Mouse (Mus musculus) bone marrow macrophage, adult 2 months (primary cell): ENCODE measurements around the gene Retsat.

Source experiments
- CTCF ChIP-seq: IDR thresholded peaks from 2 replicates; pipeline ENCODE4 v1.5.1; 2012; ENCODE audit warnings: low read depth, mild to moderate bottlenecking, low read length, moderate library complexity
- POLR2A ChIP-seq: IDR thresholded peaks from 2 replicates; pipeline ENCODE4 v1.6.1; 2012; ENCODE audit warnings: mild to moderate bottlenecking, low read depth, low read length, borderline replicate concordance

GRCm38 (mm10) chr6:72598791-72599557 is 699 bp downstream of the Retsat start:
- TF ChIP-seq CTCF: no peak; the same call in 1 of the 2 replicates
- no peak for TF ChIP-seq POLR2A
